Mouse (Mus musculus) large intestine, adult 2 months (tissue): Measurements from ENCODE around the gene 1700025G04Rik. TPM values are rescaled to one million over a fixed set of nuclear protein-coding genes. Genes with fewer than 3 reads are reported as not detected.

Source experiments
- DNase-seq: peaks from one replicate; pipeline ENCODE4 v3.0.0-alpha.2; 2012; ENCODE audit warnings: low read depth, low spot score
- WGBS: fragments of 180-500 bp; shearing (Covaris S2); methylation state at CpG from one replicate; pipeline ENCODE4 v1.1.7; 2018; 5-methylcytosine and 5-hydroxymethylcytosine counted together
- polyA plus RNA-seq: library from polyadenylated mRNA; depleted of rRNA; stranded (reverse); fragments of >200 nt; gene quantifications from 2 replicates; pipeline ENCODE4 v1.2.3, GENCODE M21; 2012

The 1700025G04Rik gene
- polyA plus RNA-seq, 1 experiment = 4.7 TPM

DNA sequence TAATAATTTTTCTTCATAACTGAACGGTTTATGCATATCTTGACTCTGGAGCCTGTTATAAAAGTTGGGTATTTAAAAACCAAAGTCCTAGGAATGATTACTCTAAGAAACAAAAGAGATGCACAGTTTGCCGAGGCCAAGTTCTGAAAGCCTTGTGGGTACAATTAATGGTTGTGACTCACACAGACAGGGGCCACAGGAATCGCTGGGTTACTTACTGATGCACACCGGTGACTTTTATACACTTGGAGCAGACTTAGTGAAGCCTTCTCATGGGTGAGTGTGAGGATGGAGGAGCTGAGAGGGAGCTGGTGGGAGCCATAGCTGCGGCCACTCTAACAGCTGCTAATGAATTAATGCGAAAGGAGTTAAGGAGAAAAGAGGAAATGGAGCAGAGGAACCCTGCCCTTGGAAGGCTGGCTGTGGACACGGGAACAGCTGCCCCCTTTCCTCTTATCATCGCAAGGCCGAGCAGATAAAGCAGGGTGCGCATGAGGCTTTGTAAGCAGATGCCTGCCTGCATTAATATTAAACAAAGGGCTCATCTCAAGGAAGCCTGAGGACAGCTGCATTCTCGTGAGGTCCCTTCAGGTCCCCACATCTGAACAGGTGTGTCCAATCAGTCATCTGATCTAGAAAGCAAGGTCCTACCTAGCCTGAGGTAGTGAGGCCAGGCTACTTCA lies 146.8 kb downstream of the 1700025G04Rik start:
- WGBS = 73% methylated on average over 11 of the region's 11 CpGs
- no peak for DNase-seq

DNA sequence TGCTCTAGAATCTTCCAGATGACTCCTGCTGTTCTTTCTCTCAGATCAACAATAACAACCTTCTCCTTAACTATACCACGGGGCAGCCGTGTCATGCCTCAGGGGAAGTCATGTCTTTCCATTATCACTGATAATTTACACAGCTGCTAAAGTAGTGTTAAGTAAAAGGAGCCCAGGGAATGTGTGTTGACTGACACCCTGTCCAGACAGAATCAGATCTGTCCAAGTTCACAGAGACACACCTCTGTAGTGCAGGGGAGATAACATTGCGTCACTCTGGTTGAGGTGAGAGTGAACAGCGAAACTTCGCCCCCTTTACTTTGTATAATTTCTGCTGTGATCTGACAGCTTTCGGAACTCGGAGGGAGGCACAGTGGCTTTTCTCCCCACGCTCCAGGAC lies 149.9 kb downstream of the 1700025G04Rik start:
- WGBS = 56% methylated on average over 8 of the region's 8 CpGs
- no peak for DNase-seq

DNA sequence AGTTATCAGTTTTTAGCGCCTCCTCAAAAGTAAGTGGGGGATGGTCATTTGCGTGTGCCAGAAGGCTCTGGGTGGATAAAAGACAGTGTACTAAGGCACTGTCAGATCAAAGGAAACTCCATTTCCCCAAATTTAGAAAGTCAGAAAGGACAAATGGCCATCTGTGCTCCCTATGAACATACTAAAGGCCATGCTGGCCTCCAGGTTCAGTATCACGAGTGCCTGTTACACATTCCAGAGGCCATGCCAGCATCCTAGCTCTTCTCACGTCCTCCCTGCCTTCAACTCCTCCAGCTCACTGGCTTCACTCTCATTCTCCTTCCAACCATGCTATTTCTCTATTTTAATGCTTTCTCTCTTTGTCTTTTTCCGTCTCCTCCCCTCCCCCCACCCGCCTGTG lies 150.4 kb downstream of the 1700025G04Rik start:
- WGBS = 81% methylated on average over 6 of the region's 6 CpGs
- DNase-seq = no peak

DNA sequence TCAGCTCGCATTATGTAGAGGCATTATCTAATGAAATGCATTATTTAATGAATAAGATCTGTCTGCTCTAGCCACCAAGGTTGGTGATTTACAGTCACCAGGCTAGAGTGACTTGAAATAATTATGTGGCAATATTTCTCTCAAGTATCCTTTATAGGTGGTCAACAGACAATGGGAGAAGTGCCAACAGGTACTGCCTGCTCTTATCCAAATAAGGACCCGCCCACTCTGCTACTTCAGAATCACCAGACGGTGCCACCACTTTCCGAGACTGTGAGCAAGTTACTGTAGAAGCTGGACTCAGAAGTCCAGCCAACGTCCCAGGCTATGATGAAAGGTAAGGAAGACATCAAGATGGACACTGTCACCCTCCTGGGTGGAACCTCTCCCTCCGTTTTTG lies 156.3 kb downstream of the 1700025G04Rik start:
- 53% methylated on average over 6 of the region's 6 CpGs for WGBS
- no peak for DNase-seq

DNA sequence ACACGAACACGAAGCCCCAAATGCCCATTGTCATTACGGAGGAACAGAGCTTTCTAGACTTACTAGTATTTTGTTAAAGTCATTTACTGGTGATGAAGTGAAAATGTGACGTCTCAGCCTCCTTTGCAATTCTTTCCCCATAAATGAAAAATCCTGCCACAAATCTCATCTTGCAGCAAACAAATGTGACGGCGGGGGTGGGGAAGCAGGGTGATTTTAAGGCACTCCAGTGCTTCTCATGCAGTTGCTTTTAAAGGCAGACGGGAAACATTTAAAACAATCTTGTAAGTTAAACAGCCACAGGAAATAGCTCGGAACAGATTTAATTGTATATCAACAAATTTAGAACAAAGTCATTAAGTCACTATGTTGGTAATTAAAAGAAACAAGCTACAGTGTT lies 163.1 kb downstream of the 1700025G04Rik start:
- 62% methylated on average over 8 of the region's 8 CpGs for WGBS

DNA sequence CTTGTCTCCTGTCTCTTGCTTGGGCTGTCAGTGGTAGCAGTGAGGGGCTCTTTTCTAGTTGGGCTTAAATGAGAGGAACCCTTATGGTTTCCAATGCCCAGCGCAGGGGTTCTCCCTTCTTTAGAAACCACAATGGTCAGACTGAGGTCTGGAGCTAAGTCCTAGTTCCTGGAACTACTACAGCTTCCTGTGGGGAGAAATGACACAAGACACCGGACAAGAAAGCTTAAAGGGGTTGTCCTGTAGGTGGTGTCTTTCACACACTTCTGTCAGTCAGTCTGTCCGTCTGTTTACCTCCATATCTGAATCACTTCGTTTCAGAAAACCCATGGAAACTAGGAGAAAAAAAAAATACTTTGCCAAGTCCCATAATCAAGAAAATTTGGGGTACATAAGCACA lies 163.8 kb downstream of the 1700025G04Rik start:
- WGBS = 51% methylated on average over 4 of the region's 4 CpGs
- no peak for DNase-seq

More for the DNA sequence above, 163.1 kb downstream of the 1700025G04Rik start:
- DNase-seq = no peak

DNA sequence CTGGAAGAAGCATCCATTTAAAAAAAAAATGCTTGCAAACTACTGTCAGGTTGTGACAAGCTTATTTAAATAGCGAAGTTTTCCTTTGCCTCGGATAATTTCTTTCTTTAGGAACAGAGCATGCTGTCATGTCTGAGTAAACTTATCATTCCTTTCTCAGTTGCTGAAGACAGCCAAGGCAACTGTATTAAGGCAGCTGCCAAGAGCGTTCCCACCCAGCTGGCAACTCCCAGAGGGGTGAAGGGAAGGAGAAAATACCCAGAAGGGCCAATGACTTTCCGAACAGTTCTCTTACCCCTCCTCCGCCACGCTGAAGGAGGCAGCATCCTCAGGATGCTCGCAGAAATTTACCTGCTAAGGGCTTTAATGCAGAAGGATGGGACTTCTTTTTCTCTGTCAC lies 164.2 kb downstream of the 1700025G04Rik start:
- 79% methylated on average over 7 of the region's 7 CpGs for WGBS
- no peak for DNase-seq

DNA sequence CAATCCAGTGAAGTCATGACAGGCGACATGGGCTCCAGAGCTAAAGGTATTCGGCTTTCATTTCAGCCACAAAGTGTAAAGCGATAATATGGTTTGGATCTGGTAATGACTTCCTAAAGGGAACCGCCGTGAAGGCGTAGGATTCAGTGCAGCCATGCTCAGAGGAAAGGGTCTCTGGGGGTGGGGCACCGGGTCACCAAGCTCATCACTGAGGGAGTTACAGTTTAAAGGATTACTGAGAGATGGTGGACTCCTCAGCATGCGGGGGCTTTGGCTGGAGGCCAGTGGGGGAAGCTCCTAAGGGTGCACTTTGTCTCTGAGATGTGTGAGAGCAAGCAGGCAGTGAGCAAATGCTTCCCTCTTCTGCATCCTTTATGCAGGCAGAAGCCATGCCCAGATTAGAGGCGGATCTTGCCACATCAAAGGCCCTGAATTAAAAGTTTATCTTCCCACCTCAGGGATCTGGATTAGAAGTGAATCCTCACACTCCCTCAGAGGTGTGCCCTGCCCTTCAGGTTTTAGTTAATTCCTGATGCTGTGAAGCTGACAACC lies 171.0 kb downstream of the 1700025G04Rik start:
- DNase-seq = no peak
- 83% methylated on average over 9 of the region's 9 CpGs for WGBS

DNA sequence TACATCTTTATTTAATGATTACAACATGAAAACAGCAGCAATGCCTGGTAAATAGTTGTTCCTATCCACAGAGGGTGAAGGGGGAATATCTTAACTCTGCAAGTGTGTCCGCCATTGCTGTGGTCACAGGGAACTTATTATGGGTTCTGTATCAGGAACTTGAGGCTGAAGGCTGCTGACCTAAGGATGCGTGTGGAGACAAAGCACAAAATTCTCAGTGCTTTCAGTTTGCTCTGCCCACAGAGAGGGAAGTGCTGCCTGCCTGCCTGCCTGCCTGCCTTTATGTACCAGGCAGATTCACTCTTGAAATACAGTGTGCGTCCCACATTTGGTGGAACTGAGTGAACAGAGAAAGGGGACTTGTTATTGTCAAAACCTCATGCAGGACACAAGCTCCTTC lies 172.2 kb downstream of the 1700025G04Rik start:
- DNase-seq = no peak
- WGBS = 89% methylated on average over 3 of the region's 3 CpGs

DNA sequence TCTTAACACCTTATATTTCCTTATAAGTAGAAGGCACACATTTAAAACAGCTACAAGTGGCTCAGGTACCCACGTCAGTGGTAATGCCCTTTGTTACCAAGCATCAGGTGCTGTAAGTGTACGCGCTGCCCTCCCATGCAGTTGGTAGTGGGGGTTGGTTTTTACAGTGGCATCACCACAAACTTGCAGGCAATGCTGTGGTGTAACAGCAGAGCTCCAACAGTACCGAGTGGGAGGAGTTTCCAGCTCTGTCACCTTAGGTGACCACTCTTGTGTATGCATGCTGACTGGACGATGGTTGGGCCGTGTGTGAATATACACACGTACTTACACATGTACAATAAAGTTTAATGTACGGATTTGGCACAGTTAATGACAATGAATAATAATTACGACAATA lies 175.4 kb downstream of the 1700025G04Rik start:
- DNase-seq = no peak
- WGBS = 93% methylated on average over 9 of the region's 9 CpGs

DNA sequence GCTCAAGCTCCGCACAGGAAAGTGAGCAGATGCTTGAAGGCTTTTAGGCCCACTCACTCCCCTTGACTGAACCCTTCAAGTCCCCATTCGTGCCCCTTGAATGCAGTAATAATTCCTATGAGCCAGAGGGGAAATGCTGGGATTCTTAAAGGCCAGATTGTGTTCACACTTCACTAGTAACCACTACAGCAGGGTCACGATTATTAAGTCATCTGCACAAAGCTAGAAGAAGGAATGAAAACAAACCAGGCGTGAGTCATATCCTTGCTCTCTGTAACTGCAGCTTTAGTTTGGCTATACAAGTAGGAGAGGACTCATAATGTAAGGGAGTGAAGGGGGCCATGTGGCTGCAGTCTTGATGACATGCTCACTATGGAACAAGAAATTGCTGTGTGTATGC lies 182.9 kb downstream of the 1700025G04Rik start:
- WGBS = 75% methylated on average over 4 of the region's 4 CpGs
- no peak for DNase-seq

DNA sequence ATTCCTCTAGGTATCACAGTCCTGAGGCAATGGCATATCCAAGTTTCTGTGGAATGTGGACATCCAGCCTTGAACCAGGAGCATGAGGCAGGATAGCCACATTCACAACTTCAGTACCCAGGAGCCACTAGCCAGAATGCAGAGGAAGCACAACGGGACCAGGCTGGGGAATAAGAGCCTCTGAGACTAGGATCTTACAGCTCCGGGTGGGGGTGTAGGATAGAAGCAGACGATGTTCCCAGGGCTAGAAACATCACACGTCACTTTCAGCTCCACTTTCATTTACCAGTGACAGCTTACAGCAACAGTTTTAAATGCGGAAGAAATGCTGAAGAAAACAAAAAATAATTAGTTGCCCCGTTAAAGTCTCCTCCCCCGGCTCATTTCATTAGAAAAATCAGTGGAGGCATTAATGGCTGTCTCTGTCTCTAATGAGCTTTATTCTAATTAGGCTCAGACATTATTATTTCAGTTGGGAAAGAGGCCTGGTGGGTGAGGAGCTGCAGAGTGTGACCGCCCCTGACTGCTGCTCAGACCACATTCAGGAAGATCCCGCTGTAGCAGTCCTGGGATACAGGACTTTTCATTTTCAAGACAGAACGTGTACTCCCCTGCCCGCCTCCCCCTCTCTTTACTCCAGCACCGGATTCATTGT lies 189.1 kb downstream of the 1700025G04Rik start:
- DNase-seq = no peak
- 87% methylated on average over 12 of the region's 12 CpGs for WGBS

DNA sequence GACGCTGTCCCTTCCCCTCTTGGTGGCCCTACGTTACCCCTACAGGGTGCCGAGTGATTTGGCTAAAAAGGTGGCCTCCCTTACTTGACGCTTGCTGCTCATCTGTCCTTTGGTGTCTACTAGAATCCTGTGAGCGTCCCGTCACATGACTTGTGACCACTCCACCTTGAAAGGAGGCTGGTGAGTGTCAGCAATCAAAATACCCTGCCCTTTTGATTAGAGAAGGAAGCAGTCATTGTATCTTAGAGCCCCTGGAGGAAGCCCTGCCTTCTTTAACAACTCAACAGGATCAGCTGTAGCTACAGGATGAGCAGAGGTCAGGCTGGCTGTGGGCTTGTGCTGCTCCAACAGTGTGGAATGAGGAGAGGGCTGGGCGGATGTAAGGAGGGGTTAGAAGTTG lies 190.0 kb downstream of the 1700025G04Rik start:
- WGBS = 90% methylated on average over 7 of the region's 7 CpGs
- DNase-seq = no peak

DNA sequence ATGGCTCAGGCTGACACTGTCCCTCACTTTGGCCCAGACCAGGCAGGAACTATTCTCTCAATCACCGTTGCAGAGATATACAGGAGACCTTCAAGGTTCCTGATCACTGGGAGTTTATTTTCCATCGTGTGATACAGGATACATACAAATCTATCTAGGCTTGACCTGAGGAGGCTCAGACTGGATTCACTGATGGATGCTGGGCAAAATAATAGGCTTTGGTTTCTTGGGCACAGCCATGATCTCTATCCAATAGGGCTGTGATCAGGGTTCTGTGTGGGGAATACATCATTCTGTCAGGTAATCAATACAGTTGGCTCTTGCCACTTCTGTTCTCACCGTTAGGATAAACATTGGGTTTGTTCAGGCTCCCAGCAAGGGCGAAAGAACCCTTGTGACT lies 194.5 kb downstream of the 1700025G04Rik start:
- DNase-seq = no peak
- WGBS = 77% methylated on average over 4 of the region's 4 CpGs

DNA sequence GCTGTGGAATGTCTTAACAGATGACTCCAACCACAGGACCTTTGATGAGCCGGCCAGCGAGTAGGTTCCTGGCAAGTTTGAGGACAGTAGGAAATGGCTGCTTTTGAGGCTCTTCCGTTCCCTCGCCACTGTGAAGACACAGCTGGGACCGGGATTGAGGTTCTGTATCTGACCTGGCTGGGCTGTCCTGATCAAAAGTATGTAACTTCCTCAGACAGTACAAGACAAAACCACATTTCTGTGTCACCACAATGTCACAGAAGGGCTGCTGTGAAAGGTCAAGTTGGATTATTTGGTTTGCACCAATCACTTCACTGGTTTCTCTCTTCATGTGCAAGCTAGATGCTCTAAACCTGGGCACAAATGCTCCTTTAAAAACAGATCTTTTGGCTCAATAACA lies 195.9 kb downstream of the 1700025G04Rik start:
- WGBS = 80% methylated on average over 5 of the region's 5 CpGs
- no peak for DNase-seq

DNA sequence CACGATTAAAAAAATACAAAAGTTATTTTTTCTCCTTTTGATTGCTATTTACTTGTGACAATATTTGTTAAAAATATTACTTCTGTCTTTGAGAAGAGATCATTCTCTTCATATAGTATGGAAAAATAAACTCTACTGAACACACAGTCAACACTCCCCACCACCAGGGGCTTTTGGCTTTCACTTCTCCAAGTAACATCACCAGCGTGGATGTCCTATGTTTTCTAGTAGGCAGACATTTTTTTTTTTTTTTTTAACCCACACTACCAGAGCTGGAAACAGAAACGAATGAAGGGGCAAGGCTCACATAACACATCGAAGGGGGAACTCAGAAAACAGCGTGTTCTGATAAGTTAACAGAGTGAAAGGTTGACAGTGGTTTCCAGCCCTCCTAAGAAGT lies 197.9 kb downstream of the 1700025G04Rik start:
- no peak for DNase-seq
- 84% methylated on average over 5 of the region's 5 CpGs for WGBS

DNA sequence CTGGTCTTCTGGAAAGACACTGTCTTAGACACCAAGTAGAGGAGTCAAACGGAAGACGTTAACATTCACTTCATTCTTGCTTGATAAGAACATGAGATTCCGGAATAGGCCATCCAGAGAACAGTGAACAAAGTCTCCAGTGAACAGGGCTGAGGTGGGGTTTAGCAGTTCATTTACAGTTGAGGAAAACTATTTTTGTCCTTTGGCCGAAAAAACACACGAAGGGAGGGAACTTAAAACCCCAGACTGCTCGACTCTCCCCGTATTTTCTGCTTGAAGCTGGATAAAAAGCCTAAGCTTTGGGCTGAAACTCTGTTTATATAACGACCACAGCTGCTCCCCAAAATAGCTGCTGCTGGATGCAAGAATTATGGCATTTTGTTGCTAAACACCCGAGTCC lies 198.7 kb downstream of the 1700025G04Rik start:
- WGBS = 60% methylated on average over 9 of the region's 9 CpGs
- no peak for DNase-seq

DNA sequence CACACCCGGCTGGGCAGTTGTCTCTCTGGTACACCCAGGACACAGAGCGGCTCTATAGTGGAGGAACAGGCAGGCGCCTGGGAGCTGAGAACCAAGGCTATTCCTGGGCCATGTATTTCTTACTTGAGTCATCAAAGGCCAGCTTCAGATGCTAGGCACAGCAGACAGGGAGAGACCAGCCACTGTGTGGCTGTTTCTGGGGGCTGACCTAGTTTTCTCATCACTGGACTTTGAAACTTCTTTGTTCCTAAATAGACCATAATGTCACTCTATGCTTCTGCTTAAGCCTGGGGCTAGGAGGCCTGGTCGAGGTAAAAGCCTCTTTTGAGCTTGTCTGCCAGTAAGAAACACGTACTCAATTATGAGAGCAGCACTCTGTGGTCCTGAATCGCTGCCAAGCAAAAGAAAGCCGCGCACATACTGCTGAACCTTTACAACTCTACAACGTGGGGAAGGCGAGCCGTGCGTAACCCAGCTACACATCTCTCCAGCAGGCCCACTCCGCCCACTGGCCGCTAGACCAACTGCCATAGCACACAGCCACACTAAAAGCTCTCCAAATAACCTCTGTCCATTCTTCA lies 199.8 kb downstream of the 1700025G04Rik start:
- WGBS = 45% methylated on average over 14 of the region's 14 CpGs
- DNase-seq = no peak

DNA sequence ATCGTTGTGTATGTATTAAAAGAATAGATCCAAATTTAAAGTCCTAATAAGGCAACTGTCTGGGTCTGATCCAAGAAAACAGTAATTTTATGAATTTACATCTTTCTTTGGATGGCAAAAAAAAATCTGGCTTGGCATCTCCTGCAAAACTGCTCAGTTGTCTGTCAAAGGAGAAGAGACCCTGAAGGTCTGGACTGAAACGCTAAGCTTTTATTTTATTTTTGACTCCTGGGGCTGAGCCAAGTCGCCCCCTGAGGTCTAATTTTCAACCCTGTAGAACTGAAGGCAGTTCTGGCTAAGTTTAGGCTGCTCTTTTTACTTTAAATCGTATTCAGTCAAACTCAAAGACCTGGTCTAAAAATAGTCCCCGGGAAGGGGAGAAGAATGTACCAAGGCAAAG lies 202.3 kb downstream of the 1700025G04Rik start:
- WGBS = 70% methylated on average over 5 of the region's 5 CpGs
- no peak for DNase-seq

DNA sequence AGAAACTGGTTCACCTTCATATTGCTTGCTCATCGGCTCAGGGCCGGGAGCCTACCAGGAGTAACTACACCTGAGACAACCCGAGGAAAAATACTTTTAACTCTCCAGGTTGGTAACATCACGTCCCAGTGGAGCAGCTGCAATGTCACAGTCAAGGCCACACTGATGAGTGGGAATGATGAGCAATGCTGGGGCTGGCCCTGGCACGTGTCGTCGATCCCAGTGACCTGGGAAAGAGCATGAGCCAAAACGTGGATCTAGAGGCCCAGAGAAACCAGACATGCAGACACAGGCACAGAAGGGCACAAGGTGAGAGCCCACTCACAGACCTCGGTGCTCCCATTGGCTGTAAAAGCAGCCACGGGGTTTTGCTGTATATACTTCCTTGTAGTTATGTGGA lies 202.8 kb downstream of the 1700025G04Rik start:
- whole genome bisulfite sequencing = 77% methylated on average over 10 of the region's 10 CpGs
- no peak for DNase-seq

DNA sequence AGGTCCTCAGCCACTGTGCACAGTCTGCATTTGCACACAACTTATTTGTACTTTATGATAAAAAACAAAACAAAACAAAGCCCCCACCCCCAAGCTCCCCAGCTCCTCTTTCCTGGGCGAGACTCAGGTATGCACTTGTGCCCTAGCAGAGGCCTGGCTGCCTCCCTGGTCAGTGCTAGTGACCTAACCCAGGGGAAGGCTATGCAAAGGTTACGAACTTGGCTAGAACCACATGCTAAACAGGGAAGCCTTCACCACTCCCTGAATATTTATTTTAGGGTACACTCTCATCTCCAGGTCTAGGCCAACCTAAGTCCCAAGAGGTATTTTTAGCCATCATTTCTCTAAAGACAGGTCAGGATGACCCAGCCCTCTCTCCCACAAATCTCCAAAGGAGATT lies 203.8 kb downstream of the 1700025G04Rik start:
- WGBS = 86% methylated on average over 2 of the region's 2 CpGs
- DNase-seq = no peak
